Mouse (Mus musculus): ENCODE measurements around the gene Prkaa1.
"Not testable (repeated sequence)": the region's sequence is repeated elsewhere in the genome, so short reads cannot be mapped to it uniquely, and the experiment has no call there.

Prkaa1 gene

DNA sequence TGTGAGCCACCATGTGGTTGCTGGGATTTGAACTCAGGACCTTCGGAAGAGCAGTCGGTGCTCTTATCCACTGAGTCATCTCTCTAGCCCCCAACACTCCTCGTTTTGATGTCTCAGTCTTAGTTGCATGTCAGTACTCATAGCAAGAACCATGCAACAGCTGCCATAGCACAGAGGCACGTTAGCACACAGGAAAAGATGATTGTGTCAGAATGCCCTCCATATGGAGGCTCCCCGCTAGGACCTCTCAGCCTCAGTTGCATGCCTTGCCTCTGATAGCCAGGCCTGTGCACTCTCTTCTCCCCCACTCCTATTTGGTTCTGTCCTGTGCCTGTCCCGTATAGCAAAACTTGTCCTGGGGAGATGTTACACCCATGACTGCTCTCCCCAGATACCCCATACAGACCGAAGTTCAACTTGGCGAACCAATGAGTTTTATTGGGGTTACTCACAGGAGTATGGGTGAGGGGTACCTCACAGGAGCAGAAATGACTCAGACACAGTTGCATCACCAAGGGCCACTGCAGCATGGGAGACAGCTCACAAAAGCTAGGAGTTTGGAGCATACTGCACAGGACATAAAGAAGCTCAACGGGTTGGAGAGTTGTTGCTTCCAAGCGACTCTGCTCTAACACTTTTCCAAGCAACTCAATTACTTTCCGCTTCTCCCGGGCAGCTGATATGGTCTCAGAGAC, 14.4 kb upstream of the Prkaa1 start:
- no peak for DNase-seq

DNA sequence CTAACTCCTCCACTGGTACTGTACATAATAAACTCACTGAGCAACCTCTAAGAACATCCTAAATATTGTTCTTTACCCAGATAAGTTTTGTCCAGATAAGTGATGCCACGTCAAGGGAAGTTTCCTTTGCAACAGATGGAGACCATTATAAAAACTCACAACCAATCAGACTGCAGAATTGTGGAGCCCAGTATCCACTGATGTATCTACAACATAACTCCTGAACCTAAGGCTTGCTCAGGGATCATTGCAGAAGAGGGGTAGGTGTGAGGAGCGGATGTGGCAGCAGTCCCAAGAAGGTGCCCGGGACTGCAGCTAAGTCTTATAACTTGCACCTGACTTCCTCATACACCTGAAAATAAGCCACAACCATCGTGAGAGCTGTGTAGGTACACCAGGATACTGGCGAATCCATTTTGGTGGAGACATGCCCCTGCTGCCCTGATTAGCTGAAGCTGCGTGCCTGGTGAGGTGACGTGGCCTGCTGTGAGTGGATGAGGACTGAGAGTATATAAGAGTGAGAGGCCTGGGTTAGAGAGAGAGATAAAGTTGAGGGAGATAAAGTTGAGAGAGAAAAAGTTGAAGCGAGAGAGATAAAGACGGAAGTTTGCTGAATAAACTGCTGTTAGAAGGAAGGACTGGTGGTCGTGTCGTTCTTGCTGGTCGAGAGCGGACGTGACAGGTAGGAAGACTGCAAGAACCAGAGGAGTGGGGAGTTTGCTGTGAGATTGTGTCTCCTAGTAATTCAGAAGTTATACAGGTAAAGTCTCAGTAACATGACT, 12.6 kb upstream of the Prkaa1 start:
- not testable (repeated sequence) for DNase-seq

DNA sequence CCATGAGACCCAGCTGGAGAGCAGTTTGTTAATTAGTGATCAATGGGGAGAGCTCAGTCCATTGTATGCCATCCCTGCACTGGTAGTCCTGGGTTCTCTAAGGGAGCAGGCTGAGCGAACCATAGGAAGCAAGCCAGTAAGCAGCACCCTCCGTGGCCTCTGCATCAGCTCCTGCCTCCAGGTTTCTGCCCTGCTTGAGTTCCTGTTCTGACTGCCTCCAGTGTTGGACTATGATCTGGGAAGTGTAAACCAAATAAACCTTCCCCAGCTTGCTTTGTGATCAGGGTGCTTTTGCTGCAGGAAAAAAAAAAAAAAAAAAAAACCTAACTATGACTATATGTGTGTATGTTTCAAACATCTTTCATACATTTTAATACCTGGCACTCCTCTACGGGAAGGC, 10.4 kb upstream of the Prkaa1 start:
- DNase-seq, result no peak

GRCm38 (mm10) chr15:5134179-5134578, 9.5 kb upstream of the Prkaa1 start:
- no peak for DNase-seq

DNA sequence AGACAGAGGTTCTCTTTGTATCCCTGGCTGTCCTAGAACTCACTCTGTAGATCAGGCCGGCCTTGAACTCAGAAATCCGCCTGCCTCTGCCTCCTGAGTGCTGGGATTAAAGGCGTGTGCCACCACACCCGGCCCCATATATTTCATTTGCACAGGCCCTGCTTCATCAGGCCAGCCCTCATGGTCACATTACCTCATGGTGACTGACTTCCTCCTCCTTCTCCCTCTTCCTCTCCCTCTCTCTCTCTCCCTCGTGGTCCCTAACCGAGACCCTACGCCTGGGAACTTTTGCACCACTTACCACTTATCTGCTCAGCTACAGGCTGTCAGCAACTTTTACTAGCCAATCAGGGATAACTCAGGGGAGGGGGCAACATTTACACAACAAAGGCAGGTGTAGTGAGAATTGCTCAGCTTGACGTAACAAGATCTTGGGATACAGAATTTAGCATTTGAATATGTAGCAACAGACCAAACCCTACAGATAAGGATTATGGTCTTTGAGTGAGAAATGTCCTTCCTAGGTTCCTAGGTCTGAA, 8.6 kb upstream of the Prkaa1 start:
- no peak for DNase-seq

DNA sequence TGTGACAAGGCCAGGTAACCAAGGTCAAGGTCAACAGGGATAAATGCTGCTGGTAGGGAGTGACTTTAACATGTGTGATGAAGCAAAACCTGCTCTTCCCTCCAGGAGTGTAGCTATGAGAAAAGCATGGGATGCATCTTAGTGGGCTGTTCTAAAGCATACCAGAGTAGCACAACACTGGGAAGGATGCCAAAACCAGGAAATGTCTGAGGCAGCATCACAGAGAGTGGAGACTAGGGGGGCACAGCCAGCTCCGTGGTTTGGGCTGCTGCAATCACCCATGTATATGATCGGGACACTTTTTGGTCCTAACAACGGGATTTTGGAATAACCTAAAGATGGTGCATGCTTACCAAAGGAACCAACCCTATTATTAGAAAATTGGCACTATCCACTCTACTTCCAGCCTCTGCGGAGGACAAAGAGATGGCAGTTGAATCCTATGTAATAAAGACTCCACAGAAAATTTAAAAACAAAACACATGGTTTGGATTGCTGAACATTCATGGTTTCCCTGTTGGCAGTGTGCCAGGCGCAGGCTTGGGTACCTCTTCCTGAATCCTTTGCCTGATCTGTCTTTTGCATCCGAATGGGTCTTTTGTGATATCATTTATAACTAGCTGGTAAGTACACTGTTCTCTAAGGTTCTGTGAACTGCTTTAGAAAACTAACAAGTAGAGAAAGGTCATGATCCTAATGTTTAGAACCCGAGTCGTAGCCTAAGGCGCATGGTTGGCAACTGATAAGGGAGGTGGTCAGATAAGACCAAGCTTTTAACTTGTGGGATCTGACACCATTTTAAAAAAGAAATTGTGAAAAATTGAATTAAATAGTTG, 5.4 kb upstream of the Prkaa1 start:
- no peak for DNase-seq

DNA sequence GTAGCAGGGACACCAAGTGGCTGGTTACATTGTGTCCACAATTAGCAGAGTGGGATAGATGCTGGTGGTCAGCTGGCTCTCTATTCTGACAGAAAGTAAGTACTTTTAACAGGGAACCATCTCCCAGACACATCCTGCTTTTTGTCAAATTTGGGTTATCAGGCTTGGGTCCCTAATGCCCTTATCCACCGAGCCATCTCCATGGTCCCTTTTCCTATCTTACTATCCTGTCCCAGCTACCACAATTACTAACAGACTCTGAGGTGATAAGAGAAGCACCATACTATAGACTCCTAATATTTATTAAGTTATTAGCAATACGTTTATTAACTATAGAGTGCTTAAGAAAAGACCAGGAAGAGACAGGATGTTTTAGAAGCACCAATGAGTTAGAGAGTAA, 4.3 kb upstream of the Prkaa1 start:
- no peak for DNase-seq

- DNase-seq, result no peak
Observed at GRCm38 (mm10) chr15:5139863-5140262, 3.8 kb upstream of the Prkaa1 start.

DNA sequence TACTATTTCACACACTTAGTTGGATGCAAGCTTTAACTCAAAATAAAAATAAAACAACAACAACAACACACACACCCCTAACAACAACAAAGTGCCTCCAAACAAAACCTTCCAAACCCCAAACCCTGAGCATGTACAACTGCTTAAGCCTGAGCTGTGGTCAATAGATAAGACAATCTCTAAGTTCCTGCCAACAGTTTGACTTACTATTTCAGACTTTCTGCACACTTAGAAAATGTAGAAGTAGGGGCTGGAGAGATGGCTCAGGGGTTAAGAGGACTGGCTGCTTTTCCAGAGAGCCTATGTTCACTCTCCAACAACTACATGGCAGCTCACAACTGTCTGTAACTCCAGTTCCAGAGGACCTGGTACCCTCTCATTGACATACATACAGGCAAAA, 3.3 kb upstream of the Prkaa1 start:
- no peak for DNase-seq

DNA sequence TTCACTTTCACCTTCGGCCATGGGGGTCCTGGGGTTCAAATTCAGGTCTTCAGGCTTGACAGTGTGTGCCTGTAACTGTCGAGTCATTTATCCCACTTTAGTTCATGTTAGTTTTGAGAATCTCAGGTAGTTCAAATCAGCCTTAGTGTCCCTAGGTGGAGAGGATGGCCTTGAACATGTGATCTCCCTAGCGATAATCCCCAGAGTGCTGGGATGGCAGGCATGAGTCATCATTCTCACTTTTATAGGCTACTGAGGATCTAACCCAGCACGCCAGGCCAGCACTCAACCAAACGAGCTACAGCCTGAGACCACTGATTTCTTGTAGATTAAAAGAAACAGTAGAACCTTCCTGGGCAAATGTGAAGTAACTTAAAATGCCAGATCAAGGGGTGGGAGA, 1.6 kb upstream of the Prkaa1 start:
- DNase-seq, result no peak

- no peak for DNase-seq
Observed at GRCm38 (mm10) chr15:5142714-5143113, 947 bp upstream of the Prkaa1 start.

DNA sequence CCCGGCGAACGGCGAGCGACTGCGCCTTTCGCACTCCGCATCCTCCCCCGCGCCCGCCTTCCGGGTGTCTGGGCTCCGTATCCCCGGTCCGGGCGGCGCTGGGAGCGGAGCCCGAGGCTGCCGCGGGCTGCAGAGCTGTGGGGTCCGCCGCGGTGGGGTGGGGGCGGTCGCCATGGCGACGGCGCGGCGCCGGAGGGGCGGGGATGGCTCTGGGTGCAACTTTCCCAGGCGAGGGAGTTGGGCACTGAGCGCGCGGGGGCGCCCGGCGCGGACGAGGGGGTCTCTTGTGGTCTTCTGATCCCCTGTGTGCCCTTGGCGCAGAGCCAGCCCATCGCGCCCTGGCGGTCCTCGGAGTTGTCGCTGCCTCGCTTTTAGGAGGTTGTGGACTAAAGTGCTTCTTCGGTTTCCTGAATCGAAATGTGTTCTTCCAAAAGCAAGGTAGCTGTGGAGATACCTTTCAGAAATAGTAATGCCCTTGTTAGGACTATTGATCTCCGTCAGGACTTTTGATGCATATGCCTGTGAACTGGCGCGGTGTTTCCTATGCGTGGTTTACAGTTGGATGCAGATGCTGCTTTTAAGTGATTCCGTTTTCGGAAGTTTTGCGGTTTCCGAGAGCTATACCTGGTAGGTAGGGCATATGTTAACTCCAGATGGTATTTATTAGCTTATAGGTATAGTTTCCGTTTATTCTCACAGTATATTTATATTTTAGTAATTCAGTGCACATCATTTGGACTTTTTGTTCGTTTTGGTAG, 539 bp downstream of the Prkaa1 start:
- DNase-seq, result peak; percentile 45 to 77

DNA sequence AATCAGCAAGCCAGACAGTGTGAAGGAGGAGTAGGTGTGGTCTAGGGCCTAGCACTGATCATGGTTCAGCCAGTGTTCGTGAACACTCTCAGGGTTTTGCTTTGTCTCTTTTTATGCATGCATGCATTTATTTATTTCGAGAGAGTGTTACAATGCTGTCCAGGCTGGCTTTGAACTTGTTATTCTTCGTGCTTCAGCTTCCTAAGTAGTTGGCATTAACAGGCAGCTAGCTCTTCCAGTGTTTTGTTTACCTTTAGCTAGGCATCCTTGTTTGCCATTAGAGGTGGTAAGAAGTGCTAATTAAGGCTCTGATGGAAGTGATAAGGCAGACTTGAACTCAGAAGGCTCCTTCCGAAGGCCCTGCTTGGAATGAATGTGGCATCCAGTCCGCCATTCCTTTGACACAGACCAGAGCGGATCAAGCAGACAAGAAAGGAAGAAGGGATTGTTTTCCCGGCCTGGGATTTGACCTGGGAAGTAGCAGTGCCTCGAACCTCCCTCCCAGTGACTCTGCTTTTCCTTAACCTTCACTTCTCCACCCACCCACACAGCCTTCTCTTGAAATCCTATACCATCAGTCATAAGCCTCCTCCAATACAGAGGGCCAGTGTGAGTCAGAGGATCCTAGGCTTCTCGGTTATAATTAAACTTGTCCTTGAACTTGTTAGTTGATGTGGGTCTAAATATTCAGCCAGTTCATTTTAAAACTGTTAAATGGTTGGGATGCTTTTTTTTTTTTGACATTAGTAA, 1.7 kb downstream of the Prkaa1 start:
- DNase-seq, result no peak

DNA sequence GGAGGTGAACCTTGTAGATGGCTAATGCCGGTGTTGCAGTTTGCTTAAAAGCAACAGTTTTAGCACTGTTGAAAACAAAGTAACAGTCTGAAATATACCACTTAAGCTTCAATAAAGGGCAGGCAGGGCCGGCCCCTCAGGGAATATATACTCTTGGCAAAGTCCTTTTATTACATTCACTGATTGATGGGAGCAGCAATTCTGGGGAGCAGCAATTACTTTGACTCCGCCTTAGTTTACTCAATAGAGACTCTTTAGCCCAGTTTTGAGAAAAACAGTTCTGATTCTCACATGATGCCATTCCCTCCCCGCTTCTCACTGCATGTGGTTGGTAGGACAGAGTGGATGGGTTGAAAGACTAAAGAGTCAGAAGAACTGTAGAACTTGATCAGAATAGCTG, 5.5 kb downstream of the Prkaa1 start:
- no peak for DNase-seq

DNA sequence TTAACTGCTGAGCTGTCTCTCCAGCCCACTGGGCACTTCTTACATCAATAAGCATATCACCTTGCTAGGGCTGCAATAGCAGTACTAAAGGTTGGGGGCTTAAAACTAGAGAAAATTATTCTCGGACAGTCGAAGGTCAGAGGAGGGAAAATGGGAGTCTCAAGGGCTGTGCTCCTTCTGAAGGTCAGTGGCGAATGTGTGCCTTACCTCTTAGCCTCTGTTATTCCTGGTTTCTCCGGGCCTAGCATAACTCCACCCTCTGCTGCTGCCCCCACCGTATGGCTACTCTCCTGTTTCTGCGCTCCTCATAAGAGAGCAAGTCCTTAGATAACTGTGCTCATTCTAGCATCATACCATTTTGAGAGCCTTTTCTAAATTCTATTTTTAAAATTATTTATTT, 8.5 kb downstream of the Prkaa1 start:
- no peak for DNase-seq

DNA sequence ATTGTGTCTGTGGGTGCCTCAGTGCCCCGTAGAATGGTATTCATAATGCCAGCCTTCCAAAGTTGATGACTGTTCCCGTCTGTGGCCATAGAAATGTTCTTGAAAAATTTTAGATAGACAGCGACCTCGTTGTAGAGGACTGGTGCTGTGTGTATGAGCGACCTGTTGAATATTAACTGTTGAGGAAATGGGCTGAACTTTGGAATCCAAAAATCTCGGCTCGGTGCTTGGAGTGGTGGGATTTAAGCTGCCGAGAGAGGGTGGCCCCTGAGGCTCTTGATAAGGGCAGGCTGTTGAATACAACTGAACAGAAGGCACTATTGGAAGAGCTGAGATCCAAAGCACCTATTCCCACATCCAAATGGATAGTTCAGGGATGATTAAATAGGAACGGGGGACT, 11.0 kb downstream of the Prkaa1 start:
- DNase-seq, result peak; percentile 17 to 18

DNA sequence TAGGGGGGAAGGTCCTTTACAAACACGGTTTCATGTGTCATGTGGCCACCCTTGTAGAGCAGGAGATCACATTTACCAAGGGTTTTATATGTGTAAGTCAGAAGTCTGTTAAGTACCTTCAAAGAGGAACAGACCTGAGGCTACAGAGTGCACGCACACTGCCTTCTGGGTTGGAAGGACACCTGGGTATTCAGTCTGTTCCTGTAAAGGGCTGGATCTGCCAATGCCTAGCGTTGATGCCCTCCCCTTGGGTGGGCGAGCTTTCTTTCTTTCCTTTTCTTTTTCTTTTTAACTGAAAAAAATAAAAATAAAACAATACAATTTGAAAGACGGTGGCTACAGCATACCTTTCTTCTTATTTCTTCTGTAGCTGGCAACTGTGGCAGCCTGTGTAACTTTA, 11.4 kb downstream of the Prkaa1 start:
- DNase-seq, result no peak

- no peak for DNase-seq
Observed at GRCm38 (mm10) chr15:5156355-5156754, 12.7 kb downstream of the Prkaa1 start.

- DNase-seq, result no peak
Observed at GRCm38 (mm10) chr15:5157386-5157785, 13.7 kb downstream of the Prkaa1 start.

- no peak for DNase-seq
Observed at GRCm38 (mm10) chr15:5158827-5159226, 15.2 kb downstream of the Prkaa1 start.

GRCm38 (mm10) chr15:5165121-5165773, 21.6 kb downstream of the Prkaa1 start:
- DNase-seq, result no peak
